Mouse (Mus musculus) bone marrow, adult 2 months (tissue): ENCODE measurements around the gene Coq6.

ENCODE experiments used
- CTCF ChIP-seq: fragments of 200-500 bp; IDR thresholded peaks from 2 replicates; pipeline ENCODE4 v1.5.1; 2011; ENCODE audit warnings: low read length, control low read depth; ENCODE audit not compliant: control insufficient read depth, insufficient read depth
- POLR2A ChIP-seq: fragments of 200-500 bp; IDR thresholded peaks from 2 replicates; pipeline ENCODE4 v1.6.1; 2011; ENCODE audit warnings: low read depth, mild to moderate bottlenecking, control low read depth, low read length, borderline replicate concordance; ENCODE audit not compliant: control insufficient read depth

- TF ChIP-seq CTCF (no peak), POLR2A (no peak)
Measured at GRCm38 (mm10) chr12:84407874-84408818, 46.7 kb downstream of the Coq6 start.
